Mouse (Mus musculus) bone marrow, adult 2 months (tissue): ENCODE measurements around the gene Clec14a.

Source experiments
- CTCF ChIP-seq: fragments of 200-500 bp; IDR thresholded peaks from 2 replicates; pipeline ENCODE4 v1.5.1; 2011; ENCODE audit warnings: low read length, control low read depth; ENCODE audit not compliant: control insufficient read depth, insufficient read depth
- POLR2A ChIP-seq: fragments of 200-500 bp; IDR thresholded peaks from 2 replicates; pipeline ENCODE4 v1.6.1; 2011; ENCODE audit warnings: low read depth, mild to moderate bottlenecking, control low read depth, low read length, borderline replicate concordance; ENCODE audit not compliant: control insufficient read depth

DNA sequence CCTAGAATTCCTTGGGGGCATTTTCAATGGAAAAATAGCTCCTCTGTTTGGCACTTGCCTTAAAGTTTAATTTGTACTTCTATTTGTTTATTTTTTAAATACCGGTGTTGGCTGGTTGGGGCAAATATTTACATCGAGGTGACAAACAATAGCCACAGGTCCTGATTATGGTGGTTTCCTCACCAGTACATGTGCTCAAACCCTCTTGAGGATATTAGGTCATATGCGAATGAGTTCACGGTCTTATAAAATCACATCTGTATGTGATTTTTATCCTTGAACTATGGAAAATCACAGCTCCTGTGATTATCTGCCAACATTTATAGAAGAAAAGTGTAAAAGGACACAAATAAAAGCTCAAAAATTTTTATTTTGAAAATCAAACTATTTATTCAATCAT, 415 bp upstream of the Clec14a start:
- TF ChIP-seq CTCF (no peak), POLR2A (no peak)
